22 mouse cellular contexts compared by ENCODE assay signal in the genomic region with DNA sequence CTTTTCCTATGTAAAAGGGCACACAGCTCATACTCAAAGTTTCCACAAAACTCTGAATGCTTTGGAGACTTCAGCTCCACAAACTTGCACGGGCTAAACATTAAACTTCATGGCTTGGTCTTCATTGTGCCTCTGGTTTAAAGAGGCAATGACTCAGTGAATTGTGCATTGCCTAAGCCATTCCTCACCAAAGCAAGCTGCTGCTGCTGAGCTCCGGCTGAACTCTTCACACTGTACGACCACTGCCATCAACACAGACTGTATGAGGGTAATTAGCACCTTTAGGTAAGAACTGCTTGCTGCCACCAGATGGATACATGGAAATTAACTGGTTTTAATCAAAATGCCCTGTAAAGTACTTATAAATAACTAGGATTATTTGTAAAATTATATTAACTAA.
DNase-seq lines count a peak whose midpoint lies in the region; ATAC-seq and TF ChIP-seq lines count a peak whose summit lies in the region.
"Had no signal": no experiment of that assay in that cellular context is flagged by ENCODE, and none has a peak within 500 bp of the region (broad histone marks: within the 10 kb centered on the region; RNA-seq: fewer than 3 reads in every experiment).

No protein-coding gene starts in this region.

- H3K9ac ChIP-seq in forebrain, embryonic 15.5 days (replicated peaks), result no peak overlapping the region
- no peak overlapping the region for H3K9ac ChIP-seq in forebrain, postnatal 0 days
- no peak overlapping the region for H3K9ac ChIP-seq in kidney, embryonic 16.5 days (replicated peaks; ENCODE audit: low read length)
- H3K9ac ChIP-seq: heart, embryonic 13.5 days; hindbrain, embryonic 14.5 days had no signal

- peaks cover 8% of the 10 kb centered on the region for H3K4me1 ChIP-seq in forebrain, embryonic 15.5 days
- H3K4me1 ChIP-seq in forebrain, postnatal 0 days (ENCODE audit: insufficient read depth), result no peaks in the 10 kb centered on the region
- no peaks in the 10 kb centered on the region for H3K4me1 ChIP-seq in kidney, embryonic 16.5 days (ENCODE audit: insufficient read depth, low read length)
- H3K4me1 ChIP-seq: heart, embryonic 10.5 days; heart, embryonic 13.5 days had no signal

- no peaks in the 10 kb centered on the region for H3K36me3 ChIP-seq in forebrain, embryonic 15.5 days
- H3K36me3 ChIP-seq in forebrain, postnatal 0 days (ENCODE audit: insufficient read depth), result no peaks in the 10 kb centered on the region
- no peaks in the 10 kb centered on the region for H3K36me3 ChIP-seq in kidney, embryonic 16.5 days (ENCODE audit: insufficient read depth, low read length)
- H3K36me3 ChIP-seq: heart, embryonic 10.5 days had no signal

- H3K9me3 ChIP-seq in forebrain, embryonic 15.5 days, result no peaks in the 10 kb centered on the region
- H3K9me3 ChIP-seq in forebrain, postnatal 0 days (ENCODE audit: low read length), result no peaks in the 10 kb centered on the region
- no peaks in the 10 kb centered on the region for H3K9me3 ChIP-seq in kidney, embryonic 16.5 days (ENCODE audit: low read length)
- H3K9me3 ChIP-seq: heart, embryonic 10.5 days; heart, embryonic 13.5 days had no signal

- H3K4me3 ChIP-seq in forebrain, embryonic 15.5 days, result no peak overlapping the region
- H3K4me3 ChIP-seq in forebrain, postnatal 0 days (ENCODE audit: low read depth, low read length), result no peak overlapping the region
- H3K4me3 ChIP-seq in kidney, embryonic 16.5 days (ENCODE audit: low read length), result no peak overlapping the region
- H3K4me3 ChIP-seq: heart, embryonic 10.5 days; heart, embryonic 13.5 days had no signal

- DNase-seq in forebrain, postnatal 0 days, result no peak
- no peak for DNase-seq in kidney, adult 11 months
- peak; percentile 19 for DNase-seq in yolk sac, embryonic 10.5 days (ENCODE audit: low spot score)
- DNase-seq in layer of hippocampus, postnatal 25 days (ENCODE audit: extremely low spot score in 1 of 2, low spot score in 1 of 2), result no peak
- DNase-seq: adrenal gland, adult 8-10 months; adrenal gland, postnatal 25 days; cerebellum, adult 18-20 months; cerebellum, adult 9-10 months; gastrocnemius, postnatal 25 days; heart, adult 18-20 months; heart, postnatal 14 days; heart, postnatal 4 days had no signal

- 58% methylated on average over 3 of the region's 3 CpGs for WGBS in forebrain, embryonic 15.5 days
- WGBS in forebrain, postnatal 0 days, result 53% methylated on average over 3 of the region's 3 CpGs
- WGBS in kidney, embryonic 16.5 days, result 68% methylated on average over 3 of the region's 3 CpGs

- H3K4me2 ChIP-seq in forebrain, embryonic 15.5 days (replicated peaks), result no peak overlapping the region
- H3K4me2 ChIP-seq in forebrain, postnatal 0 days (ENCODE audit: low read depth), result no peak overlapping the region
- H3K4me2 ChIP-seq in kidney, embryonic 16.5 days (replicated peaks; ENCODE audit: low read depth, low read length), result no peak overlapping the region
- H3K4me2 ChIP-seq: heart, embryonic 13.5 days; hindbrain, embryonic 14.5 days had no signal

- ATAC-seq in forebrain, embryonic 15.5 days (replicated peaks), result peak; percentile 87
- ATAC-seq in forebrain, postnatal 0 days, result no peak
- ATAC-seq in kidney, embryonic 16.5 days (ENCODE audit: low FRiP score, low TSS enrichment), result 0 out of 2 replicates have a peak, but pooled peaks have one; percentile 27
- ATAC-seq: activated CD4-positive, CD25-positive, alpha-beta regulatory T cell, adult 4 months; CD4-positive, CD25-positive, alpha-beta regulatory T cell, adult 4 months; hindbrain, postnatal 0 days; inflammation-experienced regulatory T-cells, adult 6 months; intestine, embryonic 16.5 days had no signal

- TF ChIP-seq CTCF in forebrain, postnatal 0 days (IDR thresholded peaks at IDR 0.05; ENCODE audit: low read depth), result no peak

- H3K27ac ChIP-seq in forebrain, embryonic 15.5 days (replicated peaks), result no peak overlapping the region
- no peak overlapping the region for H3K27ac ChIP-seq in forebrain, postnatal 0 days (ENCODE audit: low read depth, low read length)
- H3K27ac ChIP-seq in kidney, embryonic 16.5 days (ENCODE audit: low read length), result no peak overlapping the region
- H3K27ac ChIP-seq: heart, embryonic 10.5 days; heart, embryonic 13.5 days; hindbrain, embryonic 14.5 days; hindbrain, postnatal 0 days had no signal

- no peaks in the 10 kb centered on the region for H3K27me3 ChIP-seq in forebrain, embryonic 15.5 days
- H3K27me3 ChIP-seq in forebrain, postnatal 0 days (ENCODE audit: insufficient read depth, low read length), result no peaks in the 10 kb centered on the region
- no peaks in the 10 kb centered on the region for H3K27me3 ChIP-seq in kidney, embryonic 16.5 days (ENCODE audit: insufficient read depth, low read length)
- H3K27me3 ChIP-seq: heart, embryonic 13.5 days had no signal
